Mouse (Mus musculus): ENCODE data around the gene Hacd1. TPM values are rescaled to one million over a fixed set of nuclear protein-coding genes. Genes with fewer than 3 reads are reported as not detected.

The Hacd1 gene
- polyA plus RNA-seq, 1 experiment, result 32.3 TPM

DNA sequence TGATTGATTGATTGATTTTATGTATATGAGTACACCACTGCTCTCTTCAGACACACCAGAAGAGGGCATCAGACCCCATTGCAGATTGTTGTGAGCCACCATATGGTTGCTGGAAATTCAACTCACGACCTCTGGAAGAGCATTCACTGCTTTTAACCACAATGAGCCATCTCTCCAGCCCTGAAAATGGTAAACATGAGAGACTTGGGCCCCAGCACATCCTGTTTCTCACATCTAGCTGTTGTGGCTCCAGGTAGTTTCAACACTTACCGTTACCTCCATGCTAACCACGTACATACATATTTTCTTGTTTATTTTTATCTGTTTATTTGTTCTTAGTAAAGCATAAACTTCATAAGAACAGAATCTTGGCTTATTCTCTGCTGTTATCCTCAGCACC, 219.6 kb downstream of the Hacd1 start:
- Histone ChIP-seq H3K27me3 (ENCODE audit: control insufficient read depth, insufficient read depth, low read length) (no peaks in the 10 kb centered on the region), H3K4me1 (ENCODE audit: control insufficient read depth, insufficient read depth, low read length) (no peaks in the 10 kb centered on the region), H3K4me3 (replicated peaks; ENCODE audit: insufficient read depth, low read depth, low read length) (no peak overlapping the region), H3K27ac (ENCODE audit: insufficient read depth, low read length) (no peak overlapping the region)
- TF ChIP-seq CTCF (IDR thresholded peaks at IDR 0.05; ENCODE audit: borderline replicate concordance, insufficient read depth, low read depth, low read length), result no peak
- no peak for TF ChIP-seq POLR2A (IDR thresholded peaks at IDR 0.05; ENCODE audit: borderline replicate concordance, insufficient read depth, low read length)
- DNase-seq, result no peak
- WGBS, result 72% methylated on average over 3 of the region's 3 CpGs

DNA sequence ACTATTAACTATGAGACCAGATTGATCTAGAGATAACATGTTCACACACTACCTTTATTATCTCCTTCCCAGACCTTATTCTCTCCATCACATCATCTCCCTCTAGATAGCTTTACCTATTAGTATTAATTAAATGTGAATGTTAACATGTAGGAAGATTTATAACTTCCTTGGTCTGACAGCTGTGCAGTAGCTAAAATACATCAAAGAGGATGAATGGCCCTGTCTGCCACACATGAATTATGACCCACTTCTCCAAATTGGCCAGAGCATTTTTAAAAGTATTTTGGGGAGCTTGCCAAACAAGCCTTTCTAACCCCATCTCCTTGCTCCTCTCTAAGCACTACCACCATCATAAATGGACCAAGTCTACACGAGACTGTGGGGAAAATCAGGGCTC, 220.9 kb downstream of the Hacd1 start:
- H3K4me1 ChIP-seq (ENCODE audit: control insufficient read depth, insufficient read depth, low read length), result no peaks in the 10 kb centered on the region
- H3K27me3 ChIP-seq (ENCODE audit: control insufficient read depth, insufficient read depth, low read length), result no peaks in the 10 kb centered on the region
- no peak for TF ChIP-seq POLR2A (IDR thresholded peaks at IDR 0.05; ENCODE audit: borderline replicate concordance, insufficient read depth, low read length)
- TF ChIP-seq CTCF (IDR thresholded peaks at IDR 0.05; ENCODE audit: borderline replicate concordance, insufficient read depth, low read depth, low read length), result no peak
- no peak overlapping the region for H3K27ac ChIP-seq (ENCODE audit: insufficient read depth, low read length)
- no peak overlapping the region for H3K4me3 ChIP-seq (replicated peaks; ENCODE audit: insufficient read depth, low read depth, low read length)
- no peak for DNase-seq
- WGBS, result 59% methylated on average over 1 of the region's 1 CpGs

DNA sequence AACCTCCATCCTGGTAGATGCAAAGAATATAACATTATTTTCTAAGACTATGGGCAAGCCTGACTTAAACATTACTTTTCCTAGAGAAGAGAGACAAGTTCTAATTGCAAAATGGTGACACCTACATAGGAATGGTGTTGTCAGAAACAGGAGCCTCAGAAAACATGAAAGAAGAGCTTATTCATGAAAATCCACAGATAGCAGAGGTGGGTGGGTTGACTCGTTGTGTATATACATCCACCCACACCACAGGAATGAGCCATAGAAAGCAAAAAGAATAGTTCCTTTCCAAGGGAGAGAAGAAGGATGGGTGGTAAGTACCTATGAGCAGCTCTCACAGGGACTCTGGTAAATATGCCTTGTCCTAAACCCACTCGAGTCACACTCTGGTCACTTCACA, 239.3 kb downstream of the Hacd1 start:
- no peak for DNase-seq
- Histone ChIP-seq H3K27ac (ENCODE audit: insufficient read depth, low read length) (no peak overlapping the region), H3K4me3 (replicated peaks; ENCODE audit: insufficient read depth, low read depth, low read length) (no peak overlapping the region), H3K4me1 (ENCODE audit: control insufficient read depth, insufficient read depth, low read length) (no peaks in the 10 kb centered on the region), H3K27me3 (ENCODE audit: control insufficient read depth, insufficient read depth, low read length) (no peaks in the 10 kb centered on the region)
- TF ChIP-seq POLR2A (IDR thresholded peaks at IDR 0.05; ENCODE audit: borderline replicate concordance, insufficient read depth, low read length) (no peak), CTCF (IDR thresholded peaks at IDR 0.05; ENCODE audit: borderline replicate concordance, insufficient read depth, low read depth, low read length) (no peak)
- 91% methylated on average over 2 of the region's 2 CpGs for WGBS

DNA sequence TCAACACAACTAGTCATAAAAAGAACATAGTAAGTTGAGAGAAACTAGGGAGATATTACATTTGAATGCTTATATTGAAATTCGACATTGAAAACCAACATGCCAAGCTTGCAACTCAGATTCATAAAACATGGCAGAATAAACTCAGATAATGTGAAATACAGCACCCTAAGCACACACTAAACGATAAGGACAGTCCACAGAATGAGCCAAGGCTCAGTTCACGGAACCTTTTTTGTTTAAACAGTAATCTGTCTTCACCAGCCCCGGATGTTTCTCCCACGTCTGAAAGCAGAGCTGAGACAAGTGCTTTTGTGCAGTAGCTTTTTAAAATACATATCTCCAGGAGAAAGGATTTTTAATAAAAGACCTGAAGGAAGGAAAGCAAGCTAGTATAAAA, 247.3 kb downstream of the Hacd1 start:
- H3K27ac ChIP-seq (ENCODE audit: insufficient read depth, low read length), result no peak overlapping the region
- H3K27me3 ChIP-seq (ENCODE audit: control insufficient read depth, insufficient read depth, low read length), result no peaks in the 10 kb centered on the region
- no peak for DNase-seq
- WGBS, result 78% methylated on average over 5 of the region's 5 CpGs
- H3K4me1 ChIP-seq (ENCODE audit: control insufficient read depth, insufficient read depth, low read length), result no peaks in the 10 kb centered on the region
- no peak overlapping the region for H3K4me3 ChIP-seq (replicated peaks; ENCODE audit: insufficient read depth, low read depth, low read length)
- TF ChIP-seq POLR2A (IDR thresholded peaks at IDR 0.05; ENCODE audit: borderline replicate concordance, insufficient read depth, low read length), result no peak

DNA sequence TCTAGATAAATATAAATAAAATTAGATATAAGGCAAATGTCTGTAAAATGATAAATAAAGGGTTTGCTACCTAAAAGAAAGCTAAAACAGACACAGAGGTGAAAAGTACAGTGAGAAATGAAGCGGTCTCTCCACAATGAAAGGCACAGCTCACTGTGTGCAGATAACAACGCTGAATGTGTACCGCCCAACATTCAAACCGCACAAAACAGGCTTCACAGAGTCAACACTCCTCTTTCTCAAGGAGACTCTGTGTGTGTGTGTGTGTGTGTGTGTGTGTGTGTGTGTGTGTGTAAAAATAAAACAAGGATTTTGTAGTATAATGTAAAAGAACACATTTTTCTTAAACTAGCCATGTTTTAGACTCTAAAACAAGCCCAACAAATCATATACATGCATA, 247.9 kb downstream of the Hacd1 start:
- TF ChIP-seq CTCF (IDR thresholded peaks at IDR 0.05; ENCODE audit: borderline replicate concordance, insufficient read depth, low read depth, low read length), result no peak
- no peak for TF ChIP-seq POLR2A (IDR thresholded peaks at IDR 0.05; ENCODE audit: borderline replicate concordance, insufficient read depth, low read length)
- Histone ChIP-seq H3K4me1 (ENCODE audit: control insufficient read depth, insufficient read depth, low read length) (no peaks in the 10 kb centered on the region), H3K4me3 (replicated peaks; ENCODE audit: insufficient read depth, low read depth, low read length) (no peak overlapping the region), H3K27me3 (ENCODE audit: control insufficient read depth, insufficient read depth, low read length) (no peaks in the 10 kb centered on the region), H3K27ac (ENCODE audit: insufficient read depth, low read length) (no peak overlapping the region)
- WGBS, result 88% methylated on average over 4 of the region's 4 CpGs
- DNase-seq, result no peak

DNA sequence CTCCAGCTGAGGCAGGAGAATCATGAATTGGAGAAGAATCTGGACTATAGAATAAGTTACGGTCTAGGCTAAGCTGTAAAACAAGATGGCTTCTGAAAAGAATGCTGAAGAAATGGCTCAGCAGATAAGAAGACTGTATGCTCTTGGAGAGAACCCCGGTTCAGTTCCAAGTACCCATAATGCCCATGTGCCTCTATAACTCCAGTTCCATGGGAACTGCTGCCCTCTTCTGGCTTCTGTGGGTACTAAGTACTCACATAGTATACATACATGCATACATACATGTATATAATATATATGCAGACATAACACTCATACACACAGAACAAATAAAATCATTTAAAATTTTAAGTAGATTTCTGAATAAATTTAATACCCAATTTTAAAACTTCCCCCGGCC, 249.8 kb downstream of the Hacd1 start:
- H3K4me3 ChIP-seq (replicated peaks; ENCODE audit: insufficient read depth, low read depth, low read length), result no peak overlapping the region
- H3K27ac ChIP-seq (ENCODE audit: insufficient read depth, low read length), result no peak overlapping the region
- no peak for DNase-seq
- TF ChIP-seq POLR2A (IDR thresholded peaks at IDR 0.05; ENCODE audit: borderline replicate concordance, insufficient read depth, low read length) (no peak), CTCF (IDR thresholded peaks at IDR 0.05; ENCODE audit: borderline replicate concordance, insufficient read depth, low read depth, low read length) (no peak)
- WGBS, result 97% methylated on average over 3 of the region's 3 CpGs
- no peaks in the 10 kb centered on the region for H3K27me3 ChIP-seq (ENCODE audit: control insufficient read depth, insufficient read depth, low read length)
- no peaks in the 10 kb centered on the region for H3K4me1 ChIP-seq (ENCODE audit: control insufficient read depth, insufficient read depth, low read length)

DNA sequence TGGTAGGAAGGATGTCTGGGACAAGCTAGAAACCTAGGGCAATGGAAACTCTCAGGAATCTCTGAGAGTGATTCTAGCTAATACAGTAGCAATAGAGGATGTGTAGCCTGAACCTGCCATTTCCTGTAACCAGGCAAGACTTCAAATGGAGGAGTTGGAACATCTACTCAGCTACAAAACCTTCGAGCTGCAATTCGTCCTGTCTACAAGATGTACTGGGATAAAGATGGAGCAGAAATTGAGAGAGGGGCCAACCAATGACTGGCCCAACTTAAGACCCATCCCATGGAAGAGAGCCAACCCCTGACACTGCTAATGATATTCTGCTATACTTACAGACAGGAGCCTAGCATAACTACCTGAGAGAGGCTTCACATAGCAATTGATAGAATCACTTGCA, 255.3 kb downstream of the Hacd1 start:
- no peak for DNase-seq
- no peaks in the 10 kb centered on the region for H3K27me3 ChIP-seq (ENCODE audit: control insufficient read depth, insufficient read depth, low read length)
- no peak overlapping the region for H3K4me3 ChIP-seq (replicated peaks; ENCODE audit: insufficient read depth, low read depth, low read length)
- TF ChIP-seq CTCF (IDR thresholded peaks at IDR 0.05; ENCODE audit: borderline replicate concordance, insufficient read depth, low read depth, low read length), result no peak
- no peak for TF ChIP-seq POLR2A (IDR thresholded peaks at IDR 0.05; ENCODE audit: borderline replicate concordance, insufficient read depth, low read length)
- no peaks in the 10 kb centered on the region for H3K4me1 ChIP-seq (ENCODE audit: control insufficient read depth, insufficient read depth, low read length)
- WGBS, result 79% methylated on average over 2 of the region's 2 CpGs
- no peak overlapping the region for H3K27ac ChIP-seq (ENCODE audit: insufficient read depth, low read length)

Other genes starting within 250 kb of the Hacd1 start
- 59.4 and 64.3 TPM in 2 replicates for gene Stam, start 18.0 kb upstream of the Hacd1 start, polyA plus RNA-seq (2012; rRNA removed)
- 0.25 and 0.40 TPM in 2 replicates for gene Tmem236, start 118.4 kb upstream of the Hacd1 start, polyA plus RNA-seq (2012; rRNA removed)
- 0.43 and 0.93 TPM in 2 replicates for gene Mrc1, start 173.3 kb upstream of the Hacd1 start, polyA plus RNA-seq (2012; rRNA removed)

Data from cerebellum, adult 2 months (tissue).